Mouse (Mus musculus) adrenal gland, postnatal 0 days (tissue): ENCODE measurements around the gene Jak2. TPM values are rescaled to one million over a fixed set of nuclear protein-coding genes. Genes with fewer than 3 reads are reported as not detected.

Experiments used
- polyA plus RNA-seq: library from polyadenylated mRNA; unstranded; fragments of >200 nt; fragmentation: Nextera tagmentation; extraction: Ambion mirVana; gene quantifications from 2 replicates; pipeline ENCODE4 v1.2.1, GENCODE M21; 2015

Gene Jak2
- 6.8 and 7.8 TPM in 2 replicates for polyA plus RNA-seq

GRCm38 (mm10) chr19:29251191-29251957 lies at the start of gene Jak2:
TSS of gene Jak2 (plus strand) at chr19:29251828.

GRCm38 (mm10) chr19:29325053-29325851 lies 73.6 kb downstream of the Jak2 start, which contains the start of gene Insl6:
TSS of gene Insl6 (minus strand) at chr19:29325356.

GRCm38 (mm10) chr19:29334068-29334745 lies 82.6 kb downstream of the Jak2 start, which contains the start of gene Rln1:
TSS of gene Rln1 (minus strand) at chr19:29334670.

Other genes starting within 250 kb of the Jak2 start
- 70.1 and 155 TPM in 2 replicates for gene Ak3, start 203.9 kb upstream of the Jak2 start, polyA plus RNA-seq
- gene Rcl1, start 150.5 kb upstream of the Jak2 start, polyA plus RNA-seq = 27.1 and 38.7 TPM in 2 replicates
- 5.0 and 6.6 TPM in 2 replicates for gene Insl6, start 73.5 kb downstream of the Jak2 start, polyA plus RNA-seq
- 0.35 and 0.41 TPM in 2 replicates for gene Rln1, start 82.8 kb downstream of the Jak2 start, polyA plus RNA-seq
- 83.2 and 94.5 TPM in 2 replicates for gene Plgrkt, start 115.6 kb downstream of the Jak2 start, polyA plus RNA-seq
- 0.41 and 0.62 TPM in 2 replicates for gene Cd274, start 115.6 kb downstream of the Jak2 start, polyA plus RNA-seq
- gene Pdcd1lg2, start 159.1 kb downstream of the Jak2 start, polyA plus RNA-seq = not detected in 2 replicates